Mouse (Mus musculus) adrenal gland (tissue): Measurements from ENCODE around the gene Tmem268.

Source experiments
- intact Hi-C: fragments of 180-260 bp; cut with DNase I; formaldehyde crosslinking; loops from one replicate; pipeline ENCODE4 v1.15.1; 2025
- long read RNA-seq, 2 experiments: library from polyadenylated mRNA; unstranded; transcript quantifications; one replicate each; pipeline ENCODE4 v2.0.0; 2020; ENCODE audit warnings: borderline replicate concordance in 1 of 2; ENCODE audit not compliant: insufficient replicate concordance in 1 of 2

Tmem268 gene
- long read RNA-seq, experiment 1, partial matches to known transcripts: 0 of 7 reads
- long read RNA-seq, experiment 1, other reads (novel, unspliced or antisense): 4 of 7 reads
- long read RNA-seq, experiment 2, partial matches to known transcripts: 0 of 5 reads
- long read RNA-seq, experiment 2, other reads (novel, unspliced or antisense): 2 of 5 reads

DNA sequence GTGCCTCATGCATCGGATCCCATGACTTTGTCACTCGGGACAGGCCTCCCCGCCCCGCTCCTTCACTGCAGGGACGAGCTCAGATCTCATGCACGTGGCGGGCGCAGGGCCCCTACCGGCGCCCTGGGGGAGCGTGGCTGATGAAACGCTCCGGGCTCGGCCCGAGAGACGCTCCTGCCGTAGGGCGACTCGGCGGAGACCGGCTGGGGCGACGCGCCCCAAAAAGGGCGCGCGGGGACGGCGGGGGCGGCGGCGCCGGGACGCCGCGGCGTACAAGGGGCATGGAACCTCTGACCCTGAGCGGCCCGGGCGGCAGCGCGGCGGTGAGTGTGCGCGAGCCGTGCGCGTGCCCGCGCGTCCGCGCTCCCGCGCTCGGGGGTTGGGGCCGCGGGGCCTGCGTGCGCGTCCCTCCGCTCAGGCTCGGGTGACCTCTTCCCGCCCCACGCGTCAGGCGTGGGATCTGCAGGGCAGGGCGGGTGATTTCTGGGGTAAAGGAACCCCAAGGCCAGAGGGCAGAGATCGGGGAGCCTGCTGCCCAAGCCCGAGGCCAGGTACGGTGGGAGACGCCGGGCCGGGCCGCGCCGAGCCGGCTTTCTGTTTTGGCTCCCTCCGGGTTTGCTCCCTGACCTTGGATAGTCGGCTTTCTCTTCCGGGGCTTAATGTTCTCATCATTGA is at the start of gene Tmem268:
Tmem268 (plus strand) TSS at position 375 of the 675 bp plus-strand sequence.
- intact Hi-C loops: no loop called here

DNA sequence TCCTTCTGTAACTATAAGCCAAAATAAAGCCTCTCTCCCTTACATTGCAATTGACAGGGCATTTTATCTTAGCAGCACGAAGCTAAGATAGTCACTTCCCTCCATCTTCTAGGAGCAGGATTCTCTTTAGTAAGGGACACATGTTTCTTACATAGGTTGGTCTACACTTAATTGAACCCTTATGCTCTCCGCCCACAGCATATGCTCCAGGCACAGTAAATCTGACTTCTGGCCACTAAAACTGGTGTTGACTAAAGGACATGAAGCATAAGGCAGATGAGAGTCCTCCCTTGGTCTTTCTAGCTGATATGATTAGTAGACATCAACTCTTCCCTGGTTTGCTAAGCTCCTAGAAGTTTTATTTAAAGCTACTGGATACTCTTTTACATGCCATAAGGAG is 45.7 kb upstream of the Tmem268 start:
- intact Hi-C loops: no loop called here

DNA sequence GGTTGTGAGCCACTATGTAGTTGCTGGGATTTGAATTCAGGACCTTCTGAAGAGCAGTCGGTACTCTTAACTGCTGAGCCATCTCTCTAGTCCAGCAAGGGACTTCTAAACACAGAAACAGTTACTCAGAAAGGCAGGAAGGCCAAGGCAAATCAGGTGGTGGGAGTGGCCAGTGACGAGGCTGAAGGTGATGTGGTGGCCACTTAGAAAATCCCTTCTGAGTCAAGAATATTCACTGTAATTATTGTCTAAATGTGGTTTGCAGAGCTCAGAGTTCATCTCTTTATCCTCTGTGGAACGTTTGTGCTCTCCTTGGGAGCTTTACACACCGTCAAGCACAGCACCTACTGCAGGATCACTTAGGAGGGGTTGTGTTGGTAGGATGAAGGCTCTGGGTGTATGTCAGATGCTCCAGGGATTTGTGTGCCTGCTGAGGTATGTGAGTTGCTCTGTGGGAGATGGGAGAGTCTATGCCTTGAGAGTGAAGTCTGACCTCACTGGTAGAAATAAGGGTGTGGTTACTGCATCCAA is 44.1 kb upstream of the Tmem268 start:
- intact Hi-C loops: no loop called here

DNA sequence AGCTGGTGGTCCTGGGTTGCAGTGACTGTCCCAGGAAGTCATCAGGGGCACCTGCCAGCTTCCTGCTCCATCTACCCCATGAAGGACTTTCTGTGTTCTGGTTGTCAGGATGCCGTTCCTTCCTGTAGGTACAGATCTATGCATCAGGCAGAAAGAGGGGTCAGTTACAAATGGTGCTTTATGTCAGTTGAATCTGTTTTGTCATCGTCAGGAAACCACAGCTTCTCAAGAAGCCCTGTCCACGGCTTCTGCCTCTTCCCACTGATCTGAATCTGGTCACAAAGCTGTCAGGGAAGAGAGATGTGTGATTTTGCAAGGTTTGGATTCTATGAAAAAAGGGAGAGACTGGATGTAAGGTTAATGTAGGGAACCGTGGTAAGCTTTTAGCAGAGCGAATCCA is 43.6 kb upstream of the Tmem268 start:
- intact Hi-C loops: loop anchor here (5.0 kb wide), 1 partner anchor 67 kb away; no protein-coding TSS in a partner anchor

DNA sequence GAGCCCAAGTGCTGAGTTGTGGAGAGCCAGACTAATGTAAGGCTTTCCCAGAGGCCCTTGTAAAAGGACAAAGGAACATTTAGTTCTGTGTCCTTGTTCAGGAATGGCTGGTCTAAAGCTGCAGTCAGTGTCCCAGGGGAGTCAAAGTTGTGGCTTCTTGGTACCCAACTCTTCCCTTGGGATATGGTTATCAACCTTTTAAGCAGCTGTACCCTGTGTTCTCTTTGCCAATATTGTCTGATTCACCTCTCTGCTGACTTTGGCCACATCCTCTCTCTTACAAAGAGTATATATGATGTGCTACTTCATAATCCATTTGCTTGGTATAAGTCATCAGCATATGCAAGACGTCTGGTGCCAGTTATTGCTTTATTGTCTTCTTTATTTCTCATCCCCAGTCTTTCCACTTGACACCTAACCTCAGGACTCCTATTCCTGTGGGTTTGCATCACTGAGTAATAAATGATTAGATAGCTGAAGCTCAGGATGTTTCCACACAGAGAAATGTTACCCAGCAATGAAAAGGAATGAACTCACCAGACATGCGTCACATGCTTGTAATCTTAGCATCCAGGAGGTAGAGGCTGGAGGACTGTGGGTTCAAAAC is 36.7 kb upstream of the Tmem268 start:
- intact Hi-C loops: no loop called here

DNA sequence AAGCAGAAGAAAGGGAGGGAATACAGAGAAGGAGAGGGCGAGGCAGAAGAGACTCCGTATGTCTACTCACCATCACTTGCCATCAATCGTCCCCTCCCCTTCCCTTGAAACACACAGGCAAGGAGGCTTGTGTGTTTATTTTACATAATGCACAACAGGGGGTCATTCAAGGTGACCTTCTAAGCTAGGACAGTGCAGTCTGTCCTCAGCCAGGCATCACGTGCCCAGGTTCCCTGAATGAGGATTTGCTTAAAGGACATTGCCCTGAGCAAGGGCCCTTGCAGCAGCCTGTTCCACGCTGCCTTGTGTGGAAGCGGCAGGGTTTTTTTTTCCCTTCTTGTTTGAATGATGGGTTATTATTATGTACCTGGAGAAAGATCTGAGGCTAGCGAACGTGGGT is 33.1 kb upstream of the Tmem268 start:
- intact Hi-C loops: no loop called here

DNA sequence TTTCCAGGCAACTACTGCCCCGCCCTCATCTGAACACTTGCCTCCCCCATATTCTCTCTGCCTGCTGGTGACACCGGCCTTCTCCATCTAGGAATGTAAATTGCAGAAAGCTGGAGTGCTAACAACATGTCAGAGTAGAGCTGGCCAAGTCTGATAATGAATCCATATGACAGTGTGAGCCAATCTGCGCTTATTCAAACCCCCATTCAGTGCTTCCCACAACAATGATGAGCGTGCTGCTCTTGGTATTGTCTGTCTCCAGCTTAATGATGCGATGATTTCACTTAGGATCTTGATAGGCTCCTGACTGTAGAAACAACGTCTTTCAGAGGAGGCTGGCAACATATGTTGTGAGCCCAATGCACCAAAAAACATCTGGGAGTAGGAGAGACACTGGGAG is 29.6 kb upstream of the Tmem268 start:
- intact Hi-C loops: no loop called here

DNA sequence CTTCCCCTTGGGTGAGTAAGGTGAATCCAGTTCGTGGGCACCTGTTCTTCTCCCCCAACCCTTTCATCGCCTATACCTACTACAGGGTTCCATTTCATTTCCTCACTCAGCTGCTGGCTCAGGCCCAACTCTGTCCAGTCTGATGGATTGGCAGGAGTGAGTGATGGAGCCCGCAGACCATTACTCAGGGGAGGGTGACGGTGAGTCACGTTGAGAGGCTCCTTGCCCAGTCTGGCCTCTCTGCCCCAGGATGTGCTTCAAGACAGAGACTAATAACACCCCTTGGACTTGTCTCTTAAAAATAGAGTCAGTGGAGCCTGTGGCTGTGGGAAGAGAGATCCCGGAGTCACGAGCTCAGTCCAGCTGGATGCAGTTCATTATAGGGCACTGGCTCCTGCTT is 28.2 kb upstream of the Tmem268 start:
- intact Hi-C loops: no loop called here

DNA sequence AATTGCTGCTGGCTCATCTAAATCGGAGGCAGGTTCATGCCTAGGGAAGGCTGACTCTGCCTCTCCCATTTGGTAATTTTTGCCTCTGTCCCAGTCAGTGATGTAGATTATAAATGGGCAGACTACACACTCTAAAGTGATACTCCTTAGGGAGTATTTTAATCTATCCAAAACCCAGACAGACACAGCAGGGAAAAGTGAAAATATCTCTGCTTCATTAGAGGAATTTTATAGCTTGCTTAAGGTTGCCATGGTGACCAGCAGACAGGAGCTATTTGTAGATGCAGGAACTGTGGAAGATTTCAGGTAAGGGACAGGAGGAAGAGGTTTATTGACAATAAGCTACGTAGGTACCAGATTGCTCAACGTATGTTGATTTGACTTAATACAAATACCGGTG is 21.0 kb upstream of the Tmem268 start:
- intact Hi-C loops: no loop called here

DNA sequence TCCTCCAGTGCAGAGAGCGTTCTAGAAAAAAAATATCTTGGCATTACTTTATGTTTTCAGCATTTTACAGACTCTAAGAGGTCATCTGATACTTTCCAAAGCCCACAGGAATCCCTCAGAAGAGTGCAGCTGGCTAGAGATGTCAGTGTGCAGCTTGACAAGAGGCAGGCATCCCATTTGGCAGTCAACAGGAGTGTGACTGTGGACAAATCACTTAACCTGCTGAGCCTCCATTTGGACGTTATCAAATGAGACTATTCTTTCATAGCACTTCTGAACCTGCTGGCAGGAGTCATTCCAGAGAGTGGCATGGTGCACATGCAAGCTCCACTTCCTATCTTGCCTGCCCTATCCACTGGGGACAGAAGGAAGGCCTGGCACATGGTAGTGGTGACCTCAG is 16.4 kb upstream of the Tmem268 start:
- intact Hi-C loops: no loop called here

DNA sequence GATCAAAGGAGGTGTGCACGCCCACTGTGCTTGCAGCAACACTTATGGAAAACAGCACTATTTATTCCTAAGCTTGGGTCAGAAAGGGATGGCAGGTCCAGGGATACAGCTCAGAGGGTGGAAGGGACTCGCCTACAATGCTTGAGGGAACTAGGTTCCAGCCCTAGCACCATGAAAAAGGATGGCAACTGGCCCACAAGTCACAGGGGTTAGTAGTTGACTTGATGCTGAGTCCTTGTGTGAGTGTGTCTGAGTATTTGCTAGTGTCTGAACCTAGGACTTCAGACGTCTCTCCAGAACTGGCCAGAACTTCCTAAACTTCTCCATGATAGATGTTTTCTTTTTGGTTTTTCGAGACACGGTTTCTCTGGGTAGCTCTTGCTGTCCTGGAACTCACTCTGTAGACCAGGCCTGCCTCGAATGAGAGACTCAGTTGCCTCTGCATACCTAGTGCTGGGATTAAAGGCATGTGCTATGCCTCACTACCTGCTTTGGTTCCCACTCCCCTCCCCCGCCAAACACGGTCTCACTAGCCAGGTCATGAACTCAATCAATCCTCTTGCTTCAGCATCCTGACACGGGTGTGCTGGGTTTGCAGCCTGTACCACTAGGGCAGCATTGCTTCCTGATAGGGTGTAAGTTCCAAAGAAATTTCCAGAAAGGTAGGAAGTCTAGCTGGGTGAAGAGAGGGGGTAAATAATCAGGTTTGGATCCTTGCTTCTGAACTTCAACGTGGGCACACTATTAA is 14.7 kb upstream of the Tmem268 start:
- intact Hi-C loops: no loop called here

DNA sequence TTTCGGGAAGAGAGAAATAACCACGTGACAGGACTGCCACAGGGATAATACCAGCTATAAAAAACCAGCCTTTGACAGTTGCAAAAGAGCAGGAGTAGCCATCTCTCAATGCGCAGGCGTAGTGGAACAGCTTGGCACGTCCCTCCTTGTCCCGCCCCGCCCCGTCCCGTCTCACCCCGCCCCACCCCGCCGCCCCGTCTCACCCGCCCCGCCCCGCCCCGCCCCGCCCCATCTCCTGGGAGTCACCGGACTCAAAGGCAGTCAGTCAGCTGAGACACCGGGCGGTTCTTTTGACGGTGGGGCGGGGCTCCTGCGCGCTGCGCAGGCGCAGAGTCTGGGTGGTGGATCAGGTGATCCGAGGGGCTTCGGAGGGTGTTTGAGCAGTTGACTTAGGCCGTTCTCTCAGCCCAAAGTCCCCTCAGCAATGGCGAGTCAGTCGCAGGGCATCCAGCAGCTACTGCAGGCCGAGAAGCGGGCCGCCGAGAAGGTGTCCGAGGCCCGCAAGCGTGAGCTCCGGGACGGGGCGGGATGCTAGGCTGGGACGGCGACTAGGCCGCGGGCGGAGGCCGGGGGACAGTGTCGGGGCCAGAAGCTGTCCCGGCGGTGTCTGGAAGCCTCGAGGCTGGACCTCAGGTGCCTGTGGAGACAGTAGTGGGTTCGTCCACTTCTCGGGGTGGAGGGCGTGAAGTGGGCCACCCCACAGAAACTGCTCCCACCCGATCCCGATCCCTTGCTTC is 13.9 kb upstream of the Tmem268 start, which contains the start of gene Atp6v1g1:
Atp6v1g1 (plus strand) TSS at position 279 of the 737 bp plus-strand sequence.
- intact Hi-C loops: no loop called here

DNA sequence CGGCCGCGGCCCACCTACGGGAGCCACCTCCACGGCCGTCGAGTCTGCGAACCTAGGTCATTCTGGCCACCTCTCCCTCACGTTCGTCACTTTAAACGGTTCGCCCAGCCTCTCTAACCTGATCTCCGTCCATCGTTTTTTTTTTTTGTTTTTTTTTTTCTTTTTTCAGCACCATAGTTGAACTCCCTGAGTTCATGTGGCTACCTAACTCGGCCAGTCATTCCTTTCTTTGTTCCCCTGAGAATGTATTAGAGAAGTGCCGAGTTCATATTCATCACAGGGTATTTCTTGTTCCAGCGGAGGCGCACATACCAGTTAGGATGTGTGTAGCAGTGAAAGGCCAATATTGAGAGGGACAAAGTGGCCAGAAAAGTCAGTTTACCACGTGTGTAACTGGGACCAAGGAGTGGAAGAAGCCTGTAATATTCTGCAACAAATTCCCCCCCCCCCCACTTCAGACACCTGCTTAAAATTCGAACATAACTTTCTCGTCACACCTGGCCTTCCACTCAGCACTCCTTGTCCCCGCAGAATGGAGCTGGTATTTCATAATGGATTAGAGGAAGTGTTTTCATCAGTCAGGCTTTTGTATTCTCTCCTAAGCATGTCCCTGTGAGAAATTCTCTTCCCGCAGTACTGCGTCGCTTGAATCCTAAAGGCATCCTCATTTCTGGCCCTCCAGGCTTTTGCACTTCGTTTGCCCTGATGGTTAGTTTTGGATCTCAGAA is 13.2 kb upstream of the Tmem268 start:
- intact Hi-C loops: no loop called here

DNA sequence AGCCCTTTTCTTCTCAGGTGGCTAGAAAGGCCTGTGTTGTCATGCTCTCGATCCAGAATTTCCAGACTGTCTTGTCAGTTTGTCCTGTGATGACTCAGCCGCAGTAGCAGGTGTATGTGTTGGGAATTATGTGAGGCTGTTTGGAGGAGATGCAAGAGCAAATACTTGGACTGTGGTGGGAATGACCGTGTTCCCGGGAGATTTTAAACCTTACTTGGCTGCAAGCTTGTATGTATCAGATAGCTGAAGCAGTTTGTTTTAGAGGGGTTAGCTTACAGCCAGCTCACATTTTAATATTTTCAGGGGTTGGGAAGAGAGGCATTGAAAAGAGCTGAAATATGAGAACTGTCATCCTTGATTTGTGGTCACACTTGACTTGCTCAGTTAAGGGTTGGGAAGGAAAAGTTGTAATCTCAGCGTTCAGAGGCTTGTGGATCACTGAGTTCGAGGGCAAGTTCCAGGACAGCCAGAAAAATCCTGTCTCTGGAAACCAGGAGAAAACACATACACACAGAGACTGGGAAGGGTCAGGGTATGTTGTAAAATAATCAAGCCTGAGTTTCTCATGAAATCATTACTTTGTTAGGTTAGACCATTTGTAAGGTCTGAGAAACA is 12.0 kb upstream of the Tmem268 start:
- intact Hi-C loops: no loop called here

DNA sequence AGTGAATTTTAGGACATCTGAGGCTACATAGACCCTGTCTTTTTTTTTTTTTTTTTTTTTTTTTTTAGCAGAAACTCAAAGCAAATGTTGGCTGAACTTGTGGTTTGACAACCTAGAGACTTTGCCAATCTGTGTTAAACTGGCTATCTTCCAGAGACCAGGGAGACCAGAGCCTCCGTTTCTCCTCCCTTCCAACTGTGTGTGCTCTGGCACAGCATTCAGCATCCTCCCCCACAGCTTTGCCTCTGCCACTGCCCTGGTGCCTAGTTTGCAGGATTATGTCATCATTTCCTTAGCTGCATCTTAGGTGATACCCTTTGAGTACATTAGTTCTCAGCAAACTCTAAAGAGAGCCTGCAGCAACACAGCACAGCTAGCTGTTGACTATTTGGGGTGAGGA is 10.8 kb upstream of the Tmem268 start:
- intact Hi-C loops: no loop called here

DNA sequence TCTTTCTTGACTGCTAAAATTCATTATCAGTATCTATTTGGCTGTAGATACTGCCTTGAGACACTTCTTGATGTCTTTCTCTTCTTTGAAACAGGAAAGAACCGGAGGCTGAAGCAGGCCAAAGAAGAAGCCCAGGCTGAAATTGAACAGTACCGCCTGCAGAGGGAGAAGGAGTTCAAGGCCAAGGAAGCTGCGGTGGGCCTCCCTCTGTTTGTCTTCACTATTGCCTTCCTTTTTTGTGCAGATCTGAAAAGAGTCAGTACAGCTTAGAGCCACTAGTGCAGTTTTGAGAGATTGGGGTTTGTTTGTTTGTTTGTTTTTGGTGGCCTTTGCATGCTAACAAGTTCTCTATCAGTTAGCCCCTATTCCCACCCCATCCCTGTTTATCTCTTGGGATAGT is 10.1 kb upstream of the Tmem268 start:
- intact Hi-C loops: no loop called here

DNA sequence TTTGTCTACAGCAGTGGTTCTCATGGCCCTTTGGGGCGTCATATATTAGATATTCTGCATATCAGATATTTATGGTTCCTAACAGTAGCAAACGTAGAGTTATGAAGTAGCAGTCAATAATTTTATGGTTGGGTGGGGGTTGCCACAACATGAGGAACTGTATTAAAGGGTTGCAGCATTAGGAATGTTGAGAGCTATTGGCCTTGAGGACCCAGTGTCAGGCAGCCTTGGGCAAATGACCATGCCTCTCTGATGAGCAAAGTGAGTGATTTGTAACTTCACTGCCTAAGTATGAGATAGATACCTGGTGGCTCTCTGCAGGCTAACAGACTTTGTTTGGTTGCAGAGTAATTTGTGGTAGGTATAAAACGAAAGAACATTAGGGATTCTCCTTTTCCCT is 7.7 kb upstream of the Tmem268 start:
- intact Hi-C loops: no loop called here

DNA sequence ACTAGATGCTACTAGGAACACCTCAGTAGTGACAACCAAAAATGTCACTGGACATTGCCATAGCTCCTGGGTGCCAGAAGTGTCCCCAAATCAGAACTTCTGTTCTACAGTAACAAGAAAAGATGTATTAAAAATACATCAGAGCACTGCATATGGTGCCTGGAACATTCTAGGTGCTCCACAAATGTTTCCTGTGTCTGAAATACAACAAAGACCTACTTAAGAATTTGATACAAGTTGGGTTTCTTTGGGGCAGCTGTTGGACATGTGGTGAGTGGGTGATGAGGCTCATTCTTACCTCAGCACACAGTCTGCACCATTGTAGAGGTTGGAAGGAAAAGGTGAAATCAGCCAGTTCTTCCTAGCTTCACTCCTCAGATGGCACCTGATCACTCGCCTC is 5.7 kb upstream of the Tmem268 start:
- intact Hi-C loops: no loop called here

DNA sequence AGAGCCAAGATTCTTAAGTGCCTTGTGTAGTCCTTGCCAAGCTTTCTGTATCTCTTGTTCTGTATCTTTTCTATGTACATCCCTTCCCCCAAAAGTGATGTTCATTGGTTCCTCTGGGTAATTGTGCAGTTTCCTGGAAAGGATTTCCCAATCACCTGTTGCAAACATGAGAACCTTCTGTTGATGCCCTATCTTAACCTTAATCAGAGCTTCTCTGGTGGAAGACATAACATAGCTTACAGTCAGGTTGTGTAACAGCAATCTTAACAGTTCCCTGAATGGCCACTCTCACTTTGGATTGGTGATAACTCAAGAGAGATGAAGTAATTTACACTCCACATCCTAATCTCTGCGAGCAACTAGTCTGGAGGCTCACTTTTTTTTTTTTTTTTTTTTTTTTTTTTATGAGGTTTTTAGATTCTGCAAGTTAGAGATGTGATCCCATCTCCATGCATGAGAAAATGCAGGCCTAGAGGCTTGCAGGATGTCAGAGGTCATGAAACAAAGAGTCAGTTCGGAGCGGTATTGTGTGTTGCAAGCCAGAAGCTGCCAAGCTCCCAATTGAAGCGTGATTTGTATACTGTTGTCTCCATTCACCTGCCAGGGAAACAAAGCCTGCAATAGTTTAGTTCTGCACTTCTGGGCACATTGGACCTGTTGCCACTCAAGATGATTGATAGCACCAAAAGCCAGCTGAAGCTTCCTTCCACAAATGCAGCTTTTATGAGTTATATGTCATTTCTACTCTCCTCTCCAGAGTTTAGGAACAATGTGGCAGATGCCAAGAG is 4.6 kb upstream of the Tmem268 start:
- intact Hi-C loops: no loop called here
